Mouse (Mus musculus) splenic B cell, adult 2 months (primary cell): ENCODE results near the gene Ccdc149.

Source experiments
- DNase-seq: peaks from one replicate; pipeline ENCODE4 v3.0.0-alpha.2; 2011; ENCODE audit warnings: low read depth, low spot score
- H3K27me3 ChIP-seq: 2 replicates; pipeline ENCODE4 v1.6.1; 2012; ENCODE audit warnings: mild to moderate bottlenecking, low read length, moderate library complexity, mixed read lengths; ENCODE audit not compliant: control insufficient read depth, poor library complexity, insufficient read depth, severe bottlenecking
- H3K36me3 ChIP-seq: 2 replicates; pipeline ENCODE4 v1.6.1; 2012; ENCODE audit warnings: mild to moderate bottlenecking, low read length, moderate library complexity, mixed read lengths; ENCODE audit not compliant: control insufficient read depth, poor library complexity, insufficient read depth, severe bottlenecking

Gene Ccdc149

GRCm38 (mm10) chr5:52470551-52470950, 770 bp downstream of the Ccdc149 start:
- H3K27me3 ChIP-seq = no peaks in the 10 kb centered on the region
- H3K36me3 ChIP-seq = no peaks in the 10 kb centered on the region
- no peak for DNase-seq

GRCm38 (mm10) chr5:52467841-52468240, 3.5 kb downstream of the Ccdc149 start:
- no peaks in the 10 kb centered on the region for H3K36me3 ChIP-seq
- no peak for DNase-seq
- no peaks in the 10 kb centered on the region for H3K27me3 ChIP-seq

GRCm38 (mm10) chr5:52462447-52462846, 8.9 kb downstream of the Ccdc149 start:
- H3K27me3 ChIP-seq = no peaks in the 10 kb centered on the region
- DNase-seq = no peak
- no peaks in the 10 kb centered on the region for H3K36me3 ChIP-seq

- Histone ChIP-seq H3K36me3 (no peaks in the 10 kb centered on the region), H3K27me3 (no peaks in the 10 kb centered on the region)
- DNase-seq = no peak
Measured at GRCm38 (mm10) chr5:52461434-52462124, 9.7 kb downstream of the Ccdc149 start.

- Histone ChIP-seq H3K27me3 (no peaks in the 10 kb centered on the region), H3K36me3 (no peaks in the 10 kb centered on the region)
- DNase-seq = no peak
Measured at GRCm38 (mm10) chr5:52459308-52459707, 12.0 kb downstream of the Ccdc149 start.

- no peaks in the 10 kb centered on the region for H3K27me3 ChIP-seq
- no peaks in the 10 kb centered on the region for H3K36me3 ChIP-seq
Measured at GRCm38 (mm10) chr5:52457154-52457553, 14.2 kb downstream of the Ccdc149 start.

GRCm38 (mm10) chr5:52450821-52451220, 20.5 kb downstream of the Ccdc149 start:
- Histone ChIP-seq H3K27me3 (no peaks in the 10 kb centered on the region), H3K36me3 (no peaks in the 10 kb centered on the region)
- no peak for DNase-seq

More at GRCm38 (mm10) chr5:52457154-52457553, 14.2 kb downstream of the Ccdc149 start:
- no peak for DNase-seq

- Histone ChIP-seq H3K27me3 (no peaks in the 10 kb centered on the region), H3K36me3 (no peaks in the 10 kb centered on the region)
- no peak for DNase-seq
Measured at GRCm38 (mm10) chr5:52449187-52449586, 22.1 kb downstream of the Ccdc149 start.

GRCm38 (mm10) chr5:52440278-52440677, 31.0 kb downstream of the Ccdc149 start:
- no peak for DNase-seq
- Histone ChIP-seq H3K27me3 (no peaks in the 10 kb centered on the region), H3K36me3 (no peaks in the 10 kb centered on the region)

GRCm38 (mm10) chr5:52438946-52439345, 32.4 kb downstream of the Ccdc149 start:
- Histone ChIP-seq H3K36me3 (no peaks in the 10 kb centered on the region), H3K27me3 (no peaks in the 10 kb centered on the region)
- DNase-seq = no peak

- H3K36me3 ChIP-seq = no peaks in the 10 kb centered on the region
- DNase-seq = no peak
- H3K27me3 ChIP-seq = no peaks in the 10 kb centered on the region
Measured at GRCm38 (mm10) chr5:52435533-52435932, 35.8 kb downstream of the Ccdc149 start.

GRCm38 (mm10) chr5:52431276-52431844, 40.0 kb downstream of the Ccdc149 start:
- no peak for DNase-seq
- Histone ChIP-seq H3K36me3 (no peaks in the 10 kb centered on the region), H3K27me3 (no peaks in the 10 kb centered on the region)

- H3K36me3 ChIP-seq = no peaks in the 10 kb centered on the region
- no peak for DNase-seq
Measured at GRCm38 (mm10) chr5:52429731-52430480, 41.4 kb downstream of the Ccdc149 start.

GRCm38 (mm10) chr5:52428613-52429012, 42.7 kb downstream of the Ccdc149 start:
- Histone ChIP-seq H3K36me3 (no peaks in the 10 kb centered on the region), H3K27me3 (no peaks in the 10 kb centered on the region)
- no peak for DNase-seq

More at GRCm38 (mm10) chr5:52429731-52430480, 41.4 kb downstream of the Ccdc149 start:
- H3K27me3 ChIP-seq = no peaks in the 10 kb centered on the region

GRCm38 (mm10) chr5:52425819-52426218, 45.5 kb downstream of the Ccdc149 start:
- DNase-seq = no peak
- Histone ChIP-seq H3K27me3 (no peaks in the 10 kb centered on the region), H3K36me3 (no peaks in the 10 kb centered on the region)
